In the genomic region with DNA sequence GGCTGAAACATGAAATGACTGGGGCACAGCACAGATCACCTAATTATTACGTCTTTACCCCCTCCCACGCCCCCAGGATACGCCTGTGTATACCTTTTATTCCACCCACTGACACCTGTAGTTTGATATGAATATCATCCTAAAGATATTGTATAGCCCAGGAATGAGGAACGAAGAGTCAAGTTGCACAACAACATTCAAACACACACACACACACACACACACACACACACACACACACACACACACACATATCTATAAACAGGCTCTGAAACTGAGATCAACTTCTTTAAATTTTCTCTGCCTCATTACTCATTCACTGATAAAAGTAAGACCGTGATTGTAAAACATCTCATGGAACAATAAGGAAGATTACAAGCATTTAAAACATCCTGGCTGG, we compare ENCODE assay signal across 22 mouse cellular contexts.
"Had no signal": no experiment of that assay in that cellular context is flagged by ENCODE, and none has a peak within 500 bp of the region (broad histone marks: within the 10 kb centered on the region; RNA-seq: fewer than 3 reads in every experiment).

No protein-coding gene starts in this region.

- H3K9ac ChIP-seq: limb, embryonic 13.5 days; liver, embryonic 12.5 days; liver, embryonic 15.5 days; lung, embryonic 15.5 days; midbrain, embryonic 12.5 days; midbrain, embryonic 15.5 days; neural tube, embryonic 12.5 days; neural tube, embryonic 15.5 days; stomach, embryonic 15.5 days had no signal

- H3K4me1 ChIP-seq: limb, embryonic 10.5 days; limb, embryonic 13.5 days; liver, embryonic 12.5 days; liver, embryonic 15.5 days; lung, embryonic 15.5 days; midbrain, embryonic 12.5 days; midbrain, embryonic 15.5 days; neural tube, embryonic 12.5 days; neural tube, embryonic 15.5 days; stomach, embryonic 15.5 days had no signal

- DNase-seq: kidney, adult 9 months; kidney, postnatal 25 days; layer of hippocampus, adult 9-11 months; liver; lung, adult 18-20 months; lung, postnatal 10 days; lung, postnatal 36 days; retina, postnatal 1 day; right cerebral cortex, postnatal 25 days; spleen, adult 18-20 months; thymus, postnatal 25 days had no signal

- H3K27me3 ChIP-seq: limb, embryonic 13.5 days; liver, embryonic 12.5 days; liver, embryonic 15.5 days; lung, embryonic 15.5 days; midbrain, embryonic 12.5 days; midbrain, embryonic 15.5 days; neural tube, embryonic 12.5 days; neural tube, embryonic 15.5 days; stomach, embryonic 15.5 days had no signal

- H3K36me3 ChIP-seq: limb, embryonic 13.5 days; liver, embryonic 12.5 days; liver, embryonic 15.5 days; lung, embryonic 15.5 days; midbrain, embryonic 15.5 days; neural tube, embryonic 12.5 days; neural tube, embryonic 15.5 days; stomach, embryonic 15.5 days had no signal

- H3K4me2 ChIP-seq: limb, embryonic 13.5 days; liver, embryonic 12.5 days; liver, embryonic 15.5 days; lung, embryonic 15.5 days; midbrain, embryonic 12.5 days; midbrain, embryonic 15.5 days; neural tube, embryonic 12.5 days; neural tube, embryonic 15.5 days; stomach, embryonic 15.5 days had no signal

- ATAC-seq: liver, embryonic 12.5 days; midbrain, embryonic 15.5 days had no signal

- H3K4me3 ChIP-seq: layer of hippocampus, adult 2 months; limb, embryonic 10.5 days; limb, embryonic 13.5 days; liver, embryonic 12.5 days; liver, embryonic 15.5 days; lung, embryonic 15.5 days; midbrain, embryonic 12.5 days; midbrain, embryonic 15.5 days; neural tube, embryonic 12.5 days; neural tube, embryonic 15.5 days; stomach, embryonic 15.5 days had no signal

- H3K27ac ChIP-seq: layer of hippocampus, adult 2 months; limb, embryonic 10.5 days; limb, embryonic 13.5 days; liver, embryonic 12.5 days; liver, embryonic 15.5 days; lung, embryonic 15.5 days; midbrain, embryonic 12.5 days; midbrain, embryonic 15.5 days; neural tube, embryonic 12.5 days; neural tube, embryonic 15.5 days; stomach, embryonic 15.5 days had no signal

- H3K9me3 ChIP-seq: limb, embryonic 10.5 days; limb, embryonic 13.5 days; liver, embryonic 12.5 days; liver, embryonic 15.5 days; lung, embryonic 15.5 days; midbrain, embryonic 12.5 days; midbrain, embryonic 15.5 days; neural tube, embryonic 12.5 days; neural tube, embryonic 15.5 days; stomach, embryonic 15.5 days had no signal
